Mouse (Mus musculus) CD8-positive naive resting alpha-beta T cell, adult 2 months (primary cell): ENCODE data around the gene Trmt10c.
"Not testable (repeated sequence)": the region's sequence is repeated elsewhere in the genome, so short reads cannot be mapped to it uniquely, and the experiment has no call there.

Source experiments
- DNase-seq, 2 experiments: peaks; one replicate each; pipeline ENCODE4 v3.0.0; 2022; ENCODE audit warnings: low read depth in 2 of 2, low spot score in 2 of 2

Gene Trmt10c

DNA sequence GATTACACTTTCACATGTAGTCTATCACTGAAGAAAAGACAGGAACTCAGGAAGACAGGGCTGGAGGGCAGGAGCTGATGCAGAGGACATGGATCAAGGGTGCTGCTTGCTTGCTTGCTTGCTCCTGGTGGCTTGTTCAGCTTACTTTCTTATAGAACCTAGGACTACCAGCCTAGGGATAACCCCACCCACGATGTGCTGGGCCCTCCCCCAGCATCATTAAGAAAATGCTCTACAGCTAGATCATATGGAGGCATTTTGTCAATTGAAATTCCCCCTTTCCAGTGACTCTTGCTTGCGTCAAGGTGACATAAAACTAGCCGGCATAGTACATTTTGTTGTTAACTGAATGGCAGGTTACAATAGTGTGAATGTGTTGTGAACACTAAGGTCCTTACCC is 18.3 kb upstream of the Trmt10c start:
- no peak for DNase-seq

GRCm38 (mm10) chr16:56048038-56048437 is 10.4 kb upstream of the Trmt10c start, which contains the start of gene Senp7:
Senp7 (plus strand) TSS chr16:56048338.
- not testable (repeated sequence) for DNase-seq

GRCm38 (mm10) chr16:56038090-56038489 is 471 bp upstream of the Trmt10c start:
- DNase-seq, result no peak

GRCm38 (mm10) chr16:56036501-56036900 is 1.1 kb downstream of the Trmt10c start:
- no peak for DNase-seq

GRCm38 (mm10) chr16:56034566-56034965 is 3.1 kb downstream of the Trmt10c start:
- no peak for DNase-seq

- peak; percentile 94 to 96 for DNase-seq
Observed at GRCm38 (mm10) chr16:56029661-56030082, 7.9 kb downstream of the Trmt10c start, which contains the start of gene Pcnp. Pcnp (minus strand) TSS chr16:56029739.

GRCm38 (mm10) chr16:56028722-56029551 is 8.7 kb downstream of the Trmt10c start:
- DNase-seq, result peak; percentile 13 to 39

- no peak for DNase-seq
Observed at GRCm38 (mm10) chr16:56027854-56028629, 9.6 kb downstream of the Trmt10c start.

DNA sequence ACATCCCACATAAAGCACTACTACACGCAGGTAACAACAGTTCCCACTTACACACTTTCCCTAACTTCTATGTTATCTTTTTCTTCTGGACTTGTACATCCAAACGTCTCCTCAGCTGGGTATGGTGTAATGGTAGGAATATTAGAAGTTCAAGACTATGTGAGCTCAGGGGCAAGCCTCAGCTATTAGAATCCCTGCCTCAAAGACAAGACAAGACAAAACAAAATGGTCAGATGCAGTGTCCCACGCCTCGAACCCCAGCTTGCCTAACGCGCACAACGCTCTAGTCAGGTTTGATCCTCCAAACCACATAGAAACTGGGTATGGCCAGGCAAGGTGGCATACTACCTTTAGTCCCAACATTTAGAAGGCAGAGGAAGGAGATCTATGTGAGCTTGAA is 18.0 kb downstream of the Trmt10c start:
- DNase-seq, result no peak

DNA sequence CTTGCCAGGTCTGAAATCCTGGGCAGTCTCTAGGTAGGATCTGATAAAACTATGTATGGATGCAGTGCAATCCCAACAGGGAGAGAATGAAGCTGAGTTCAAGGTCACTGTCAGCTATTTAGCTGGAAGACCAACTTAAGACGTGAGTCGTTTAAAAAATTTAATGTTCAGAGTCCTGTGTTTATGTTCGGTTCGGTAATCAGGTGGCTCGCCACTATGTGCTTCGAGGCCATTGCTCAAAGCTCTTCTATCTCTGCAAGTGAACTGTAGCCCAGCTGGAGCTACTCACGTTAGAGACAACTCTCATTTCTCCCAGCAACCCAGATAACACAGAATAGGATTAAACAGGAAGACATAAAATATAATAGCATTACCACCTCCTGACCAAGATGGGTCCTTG is 23.5 kb downstream of the Trmt10c start:
- no peak for DNase-seq

DNA sequence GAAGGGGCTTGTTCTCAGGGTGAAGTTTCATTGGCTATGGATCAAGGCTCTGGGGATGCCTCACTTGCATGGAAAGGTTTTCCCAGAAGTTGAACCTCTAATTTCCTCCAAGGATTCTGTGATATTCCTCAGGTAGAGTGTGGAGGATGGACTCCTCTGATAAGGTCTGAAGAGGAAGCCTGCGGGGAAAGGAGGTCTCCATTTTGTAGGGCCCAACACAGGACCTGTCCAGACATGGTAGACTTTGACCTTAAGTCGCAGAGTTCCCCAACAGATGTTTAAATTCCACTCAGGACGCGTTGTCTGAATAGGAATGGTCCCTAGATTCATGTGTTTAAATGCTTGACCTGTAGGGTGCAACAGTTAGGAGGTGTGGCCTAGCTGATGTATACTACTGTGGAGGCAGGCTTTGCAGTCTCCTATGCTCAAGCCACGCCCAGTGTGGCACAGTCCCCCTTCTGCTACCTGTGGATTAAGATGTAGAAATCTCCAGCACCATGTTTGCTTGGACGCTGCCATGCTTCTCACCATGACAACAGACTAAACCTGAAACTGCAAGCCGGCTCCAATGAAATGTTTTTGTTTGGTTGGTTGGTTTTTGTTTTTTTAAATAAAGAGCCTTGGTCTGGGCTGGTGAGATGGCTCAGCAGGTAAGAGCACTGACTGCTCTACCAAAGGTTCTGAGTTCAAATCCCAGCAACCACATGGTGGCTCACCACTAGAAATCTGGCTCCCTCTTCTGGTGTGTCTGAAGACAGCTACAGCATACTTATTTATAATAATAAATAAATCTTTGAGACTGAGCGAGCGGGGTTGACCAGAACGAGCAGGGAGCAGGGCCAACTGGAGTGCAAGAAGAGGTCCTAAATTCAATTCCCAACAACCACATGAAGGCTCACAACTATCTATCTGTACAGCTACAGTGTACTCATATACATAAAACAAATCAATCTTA is 24.6 kb downstream of the Trmt10c start:
- DNase-seq, result no peak

DNA sequence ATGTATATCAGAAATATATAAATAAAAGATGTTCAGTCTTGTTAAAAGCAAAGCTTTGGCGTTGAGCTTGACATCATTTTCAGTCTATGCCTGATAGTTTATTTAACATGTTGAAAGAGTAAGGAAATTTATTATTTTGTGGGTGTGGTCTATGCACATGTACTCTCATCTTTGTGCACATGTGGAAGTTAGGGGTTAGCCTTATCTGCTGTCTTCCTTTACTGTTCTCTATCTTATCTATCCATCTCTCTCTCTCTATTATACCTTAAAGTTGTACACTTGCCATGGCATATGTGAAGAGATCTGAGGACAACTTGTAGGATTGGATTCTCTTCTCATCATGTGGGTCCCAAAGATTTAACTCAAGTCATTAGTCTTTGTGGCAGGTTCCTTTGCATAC is 28.8 kb downstream of the Trmt10c start:
- DNase-seq, result no peak

GRCm38 (mm10) chr16:56006798-56007197 is 30.8 kb downstream of the Trmt10c start:
- no peak for DNase-seq

DNA sequence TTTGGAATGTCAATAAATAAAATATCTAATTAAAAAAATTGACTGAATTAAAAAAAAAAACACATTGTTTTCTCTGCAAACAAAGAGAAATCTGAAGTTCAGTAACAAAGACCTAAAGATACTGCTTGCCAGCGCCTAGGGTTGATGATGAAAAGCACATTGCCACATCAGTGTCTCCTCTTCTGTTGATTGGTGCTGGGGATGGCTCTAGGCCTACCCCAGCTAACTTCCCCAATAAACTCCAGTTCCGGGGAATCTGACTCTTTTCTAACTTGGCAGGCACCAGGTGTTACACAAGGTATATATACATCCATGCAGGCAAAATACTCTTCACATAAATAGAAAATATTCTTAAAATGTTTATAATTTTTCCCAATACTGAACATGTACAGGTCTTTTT is 43.4 kb downstream of the Trmt10c start:
- no peak for DNase-seq

GRCm38 (mm10) chr16:55990311-55990710 is 47.3 kb downstream of the Trmt10c start:
- DNase-seq, result no peak

GRCm38 (mm10) chr16:55986001-55986400 is 51.6 kb downstream of the Trmt10c start:
- DNase-seq, result no peak
